Mouse (Mus musculus) liver, embryonic 11.5 days (tissue): ENCODE results near the gene Lrrc75b. TPM values are rescaled to one million over a fixed set of nuclear protein-coding genes. Genes with fewer than 3 reads are reported as not detected.
"Not testable (repeated sequence)": the region's sequence is repeated elsewhere in the genome, so short reads cannot be mapped to it uniquely, and the experiment has no call there.

ENCODE experiments used
- ATAC-seq: fragments of 200-750 bp; cut with Nextera tagmentation; replicated peaks from 2 replicates; pipeline ENCODE4 v1.8.0; 2017; ENCODE audit warnings: moderate number of reproducible peaks, mild to moderate bottlenecking, moderate TSS enrichment, moderate library complexity; ENCODE audit not compliant: low FRiP score
- DNase-seq: peaks from one replicate; pipeline ENCODE4 v3.0.0-alpha.2; 2017; ENCODE audit warnings: low spot score
- H3K27ac ChIP-seq: fragments of 300-500 bp; sonication (generic); 2 replicates; pipeline ENCODE4 v1.5.1; 2014; ENCODE audit warnings: mild to moderate bottlenecking, low read depth, low read length, control low read depth
- H3K27me3 ChIP-seq: fragments of 300-500 bp; sonication (generic); replicated peaks from 2 replicates; pipeline ENCODE4 v1.6.1; 2014; ENCODE audit warnings: low read length, mixed read lengths; ENCODE audit not compliant: control insufficient read depth, insufficient read depth
- H3K36me3 ChIP-seq: fragments of 300-500 bp; sonication (generic); 2 replicates; pipeline ENCODE4 v1.6.1; 2014; ENCODE audit warnings: mild to moderate bottlenecking, low read length, moderate library complexity, mixed read lengths; ENCODE audit not compliant: control insufficient read depth, insufficient read depth
- H3K4me1 ChIP-seq: fragments of 300-500 bp; sonication (generic); replicated peaks from 2 replicates; pipeline ENCODE4 v1.6.1; 2014; ENCODE audit warnings: low read length, mixed read lengths; ENCODE audit not compliant: control insufficient read depth, insufficient read depth
- H3K4me2 ChIP-seq: fragments of 300-500 bp; sonication (generic); 2 replicates; pipeline ENCODE4 v1.6.1; 2014; ENCODE audit warnings: mild to moderate bottlenecking, control low read depth, moderate library complexity
- H3K4me3 ChIP-seq: fragments of 300-500 bp; sonication (generic); 2 replicates; pipeline ENCODE4 v1.5.1; 2014; ENCODE audit warnings: low read depth, low read length, control low read depth
- H3K9ac ChIP-seq: fragments of 300-500 bp; sonication (generic); 2 replicates; pipeline ENCODE4 v1.6.1; 2014; ENCODE audit warnings: low read depth, low read length, control low read depth
- H3K9me3 ChIP-seq: fragments of 300-500 bp; sonication (generic); 2 replicates; pipeline ENCODE4 v1.6.1; 2016; ENCODE audit warnings: low read length, inconsistent platforms, mixed read lengths; ENCODE audit not compliant: control insufficient read depth
- WGBS: fragments of 180-500 bp; shearing (Covaris S2); extraction: QIAGEN DNeasy Blood & Tissue Kit; methylation state at CpG from one replicate; pipeline ENCODE4 v1.1.7; 2014; 5-methylcytosine and 5-hydroxymethylcytosine counted together
- polyA plus RNA-seq: library from polyadenylated mRNA; unstranded; fragments of >200 nt; fragmentation: Nextera tagmentation; extraction: Ambion mirVana; gene quantifications from 2 replicates; pipeline ENCODE4 v1.2.1, GENCODE M21; 2014

Gene Lrrc75b
- polyA plus RNA-seq, 1 experiment from 2014 or later: 0.52 TPM

GRCm38 (mm10) chr10:75510446-75510845, 49.7 kb downstream of the Lrrc75b start:
- DNase-seq (no peak), ATAC-seq (no peak)
- H3K9ac ChIP-seq: no peak overlapping the region
- H3K4me3 ChIP-seq: no peak overlapping the region
- 94% methylated on average over 7 of the region's 7 CpGs for WGBS
- no peak overlapping the region for H3K4me2 ChIP-seq
- no peaks in the 10 kb centered on the region for H3K9me3 ChIP-seq
- no peaks in the 10 kb centered on the region for H3K27me3 ChIP-seq
- H3K4me1 ChIP-seq: peaks cover 21% of the 10 kb centered on the region
- H3K27ac ChIP-seq: no peak overlapping the region
- H3K36me3 ChIP-seq: peaks cover 47% of the 10 kb centered on the region

- ATAC-seq, H3K4me3 ChIP-seq, H3K4me2 ChIP-seq, H3K27me3 ChIP-seq, H3K27ac ChIP-seq, H3K9me3 ChIP-seq, H3K4me1 ChIP-seq, H3K9ac ChIP-seq, DNase-seq: not testable (repeated sequence)
- 90% methylated on average over 3 of the region's 3 CpGs for WGBS
- peaks cover 39% of the 10 kb centered on the region for H3K36me3 ChIP-seq
These were observed 54.2 kb downstream of the Lrrc75b start for GRCm38 (mm10) chr10:75505928-75506327.

DNA sequence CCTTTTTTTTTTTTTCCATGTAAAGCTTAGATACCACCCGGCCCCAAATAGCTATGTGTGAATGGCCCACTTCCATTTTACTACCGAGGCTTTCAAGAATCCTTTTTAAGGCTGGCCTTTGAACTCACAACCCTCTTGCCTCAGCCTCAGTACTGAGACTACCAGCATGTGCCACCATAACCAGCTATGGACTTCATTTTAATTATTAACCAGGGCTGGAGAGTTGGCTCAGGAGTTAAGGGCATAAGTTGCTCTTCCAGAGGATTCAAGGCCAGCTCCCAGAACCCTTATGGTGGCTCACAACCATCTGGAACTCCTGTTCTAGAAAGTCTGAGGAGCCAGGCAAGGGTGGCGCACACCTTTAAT, 55.0 kb downstream of the Lrrc75b start:
- Histone ChIP-seq H3K27me3 (no peaks in the 10 kb centered on the region), H3K4me1 (peaks cover 12% of the 10 kb centered on the region; the same call in 1 of the 2 replicates), H3K9me3 (no peaks in the 10 kb centered on the region; the same call in 1 of the 2 replicates), H3K4me2 (no peak overlapping the region), H3K4me3 (no peak overlapping the region), H3K27ac (no peak overlapping the region; the same call in 1 of the 2 replicates), H3K9ac (no peak overlapping the region), H3K36me3 (peaks cover 30% of the 10 kb centered on the region)
- ATAC-seq (no peak), DNase-seq (no peak)
- 61% methylated on average over 3 of the region's 3 CpGs for WGBS

GRCm38 (mm10) chr10:75504234-75505129, 55.6 kb downstream of the Lrrc75b start:
- H3K27me3 ChIP-seq: no peaks in the 10 kb centered on the region
- peaks cover 25% of the 10 kb centered on the region for H3K36me3 ChIP-seq
- no peaks in the 10 kb centered on the region; the same call in 1 of the 2 replicates for H3K9me3 ChIP-seq
- H3K4me2 ChIP-seq: no peak overlapping the region
- no peak for DNase-seq
- H3K4me1 ChIP-seq: peaks cover 16% of the 10 kb centered on the region; the same call in 1 of the 2 replicates
- ATAC-seq: no peak
- H3K9ac ChIP-seq: no peak overlapping the region
- H3K4me3 ChIP-seq: no peak overlapping the region
- 60% methylated on average over 8 of the region's 8 CpGs for WGBS
- no peak overlapping the region; the same call in 1 of the 2 replicates for H3K27ac ChIP-seq

DNA sequence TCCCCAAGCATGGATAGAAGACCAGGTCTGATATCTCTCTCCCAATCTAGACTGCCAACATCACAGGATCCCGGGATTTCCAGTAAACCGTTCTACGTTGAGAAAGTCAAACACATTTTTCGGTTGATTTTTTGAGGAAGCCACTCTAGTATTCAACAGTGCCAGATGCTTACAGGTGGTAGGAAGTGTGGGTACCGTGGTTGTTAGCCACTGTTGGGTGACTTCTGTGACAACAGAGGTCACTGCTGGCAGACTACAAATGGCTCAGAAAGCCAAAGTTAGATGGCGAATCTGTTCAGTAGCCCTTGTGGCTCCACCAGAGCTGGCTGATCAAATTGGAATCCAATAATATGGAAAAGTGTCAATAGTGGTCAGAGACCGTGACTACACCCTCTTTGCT, 56.4 kb downstream of the Lrrc75b start:
- no peak overlapping the region for H3K4me2 ChIP-seq
- no peak overlapping the region for H3K9ac ChIP-seq
- no peaks in the 10 kb centered on the region; the same call in 1 of the 2 replicates for H3K9me3 ChIP-seq
- 82% methylated on average over 7 of the region's 7 CpGs for WGBS
- no peak overlapping the region for H3K4me3 ChIP-seq
- no peak overlapping the region for H3K27ac ChIP-seq
- peaks cover 17% of the 10 kb centered on the region for H3K36me3 ChIP-seq
- no peak for DNase-seq
- H3K27me3 ChIP-seq: no peaks in the 10 kb centered on the region
- H3K4me1 ChIP-seq: peaks cover 16% of the 10 kb centered on the region; the same call in 1 of the 2 replicates
- ATAC-seq: no peak

- ATAC-seq (no peak), DNase-seq (no peak)
- Histone ChIP-seq H3K27ac (no peak overlapping the region), H3K9ac (no peak overlapping the region), H3K36me3 (peaks cover 2% of the 10 kb centered on the region; the same call in 1 of the 2 replicates), H3K4me3 (no peak overlapping the region), H3K4me2 (no peak overlapping the region), H3K27me3 (no peaks in the 10 kb centered on the region), H3K4me1 (peaks cover 16% of the 10 kb centered on the region; the same call in 1 of the 2 replicates), H3K9me3 (no peaks in the 10 kb centered on the region; the same call in 1 of the 2 replicates)
- 94% methylated on average over 1 of the region's 1 CpGs for WGBS
These were observed 58.5 kb downstream of the Lrrc75b start for GRCm38 (mm10) chr10:75501641-75502040.

GRCm38 (mm10) chr10:75500345-75500744, 59.8 kb downstream of the Lrrc75b start:
- Histone ChIP-seq H3K4me3 (no peak overlapping the region), H3K9me3 (no peaks in the 10 kb centered on the region; the same call in 1 of the 2 replicates), H3K4me1 (peaks cover 15% of the 10 kb centered on the region; the same call in 1 of the 2 replicates), H3K9ac (no peak overlapping the region), H3K27ac (no peak overlapping the region), H3K27me3 (no peaks in the 10 kb centered on the region), H3K36me3 (no peaks in the 10 kb centered on the region), H3K4me2 (peak overlapping the region; percentile 21)
- peak; percentile 79 for ATAC-seq
- no peak for DNase-seq
- WGBS: 52% methylated on average over 7 of the region's 7 CpGs
